In the genomic region with DNA sequence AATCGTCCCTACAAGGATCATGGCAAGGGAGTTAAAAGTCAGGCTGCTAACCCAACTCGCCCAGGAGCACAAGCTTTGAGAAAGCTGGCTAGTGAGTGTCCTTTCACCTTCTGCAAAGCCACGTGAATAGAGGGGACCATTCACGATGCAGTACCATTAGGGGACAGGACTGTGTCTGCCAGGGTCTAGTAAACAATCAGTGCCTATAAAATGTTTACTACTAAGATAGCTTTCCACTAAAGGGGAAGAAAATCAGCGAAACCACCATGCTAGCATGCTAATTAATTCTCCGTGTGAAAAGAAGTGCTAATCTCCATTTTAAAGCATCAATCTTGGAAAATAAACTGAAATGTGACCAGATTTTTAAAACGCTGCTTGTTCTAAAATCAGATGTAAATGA, we compare ENCODE assay signal across 19 mouse cellular contexts. TPM values are rescaled to one million over a fixed set of nuclear protein-coding genes. Genes with fewer than 3 reads are reported as not detected.
DNase-seq lines count a peak whose midpoint lies in the region; ATAC-seq and TF ChIP-seq lines count a peak whose summit lies in the region.
"Had no signal": no experiment of that assay in that cellular context is flagged by ENCODE, and none has a peak within 500 bp of the region (broad histone marks: within the 10 kb centered on the region; RNA-seq: fewer than 3 reads in every experiment).

No protein-coding gene starts in this region.

- TF ChIP-seq CTCF in left cerebral cortex, adult 2 months (IDR thresholded peaks at IDR 0.05): no peak

- intact Hi-C loops in left cerebral cortex, adult 2 months (cut with DNase I): no loop called here

- no peaks in the 10 kb centered on the region for H3K27me3 ChIP-seq in forebrain, embryonic 12.5 days
- no peaks in the 10 kb centered on the region for H3K27me3 ChIP-seq in forebrain, embryonic 11.5 days (ENCODE audit: control insufficient read depth, insufficient read depth, low read length)
- no peaks in the 10 kb centered on the region for H3K27me3 ChIP-seq in forebrain, embryonic 14.5 days (replicated peaks; ENCODE audit: control insufficient read depth, insufficient read depth, low read length)
- no peaks in the 10 kb centered on the region for H3K27me3 ChIP-seq in midbrain, embryonic 13.5 days
- H3K27me3 ChIP-seq in intestine, embryonic 16.5 days (replicated peaks; ENCODE audit: control insufficient read depth, insufficient read depth, low read length): no peaks in the 10 kb centered on the region

- no peaks in the 10 kb centered on the region for H3K9me3 ChIP-seq in forebrain, embryonic 12.5 days
- no peaks in the 10 kb centered on the region for H3K9me3 ChIP-seq in forebrain, embryonic 11.5 days (ENCODE audit: control insufficient read depth, low read length)
- no peaks in the 10 kb centered on the region for H3K9me3 ChIP-seq in forebrain, embryonic 14.5 days (replicated peaks; ENCODE audit: control insufficient read depth, low read length)
- H3K9me3 ChIP-seq in midbrain, embryonic 13.5 days: no peaks in the 10 kb centered on the region
- no peaks in the 10 kb centered on the region for H3K9me3 ChIP-seq in intestine, embryonic 16.5 days (ENCODE audit: control insufficient read depth, low read length)

- ATAC-seq in forebrain, embryonic 12.5 days (ENCODE audit: low FRiP score): peak; percentile 79; the same call in 1 of the 2 replicates
- ATAC-seq in forebrain, embryonic 11.5 days (replicated peaks; ENCODE audit: low FRiP score): no peak
- peak; percentile 83 for ATAC-seq in forebrain, embryonic 14.5 days
- peak; percentile 75 for ATAC-seq in midbrain, embryonic 13.5 days
- no peak for ATAC-seq in intestine, embryonic 16.5 days
- ATAC-seq: activated CD4-positive, CD25-positive, alpha-beta regulatory T cell, adult 4 months had no signal

- DNase-seq in forebrain, embryonic 11.5 days (ENCODE audit: low spot score): no peak
- no peak for DNase-seq in left cerebral cortex, adult 2 months (ENCODE audit: extremely low spot score in 1 of 2, low spot score in 2 of 2)
- no peak for DNase-seq in left cerebral cortex, adult 18-20 months (ENCODE audit: low spot score in 2 of 2)
- peak; percentile 70 for DNase-seq in forebrain, embryonic 14.5 days (ENCODE audit: low spot score)
- no peak for DNase-seq in urinary bladder, adult 2 months (ENCODE audit: low spot score)
- DNase-seq: adrenal gland, adult 8-10 months; cerebellum, adult 8-10 months; gastrocnemius, postnatal 14 days; heart, adult 11 months; kidney, adult 18-20 months; lung, postnatal 4 days; right cerebral cortex, postnatal 14 days; spleen, adult 18-20 months had no signal

- no peak overlapping the region for H3K4me3 ChIP-seq in forebrain, embryonic 12.5 days (replicated peaks)
- H3K4me3 ChIP-seq in forebrain, embryonic 11.5 days (ENCODE audit: low read depth, low read length): no peak overlapping the region
- H3K4me3 ChIP-seq in left cerebral cortex, adult 2 months: no peak overlapping the region
- H3K4me3 ChIP-seq in forebrain, embryonic 14.5 days (ENCODE audit: low read depth, low read length): no peak overlapping the region
- H3K4me3 ChIP-seq in midbrain, embryonic 13.5 days (replicated peaks): no peak overlapping the region
- H3K4me3 ChIP-seq in intestine, embryonic 16.5 days (ENCODE audit: low read length): no peak overlapping the region
- H3K4me3 ChIP-seq: myocyte had no signal

- no peak overlapping the region for H3K9ac ChIP-seq in forebrain, embryonic 12.5 days
- no peak overlapping the region for H3K9ac ChIP-seq in forebrain, embryonic 11.5 days (ENCODE audit: low read length)
- H3K9ac ChIP-seq in forebrain, embryonic 14.5 days (ENCODE audit: low read length): no peak overlapping the region
- no peak overlapping the region for H3K9ac ChIP-seq in midbrain, embryonic 13.5 days (replicated peaks)
- no peak overlapping the region for H3K9ac ChIP-seq in intestine, embryonic 16.5 days (ENCODE audit: low read depth, low read length)

- H3K4me1 ChIP-seq in forebrain, embryonic 12.5 days: peaks cover 9% of the 10 kb centered on the region
- H3K4me1 ChIP-seq in forebrain, embryonic 11.5 days (replicated peaks; ENCODE audit: control insufficient read depth, insufficient read depth, low read length): no peaks in the 10 kb centered on the region
- peaks cover 6% of the 10 kb centered on the region for H3K4me1 ChIP-seq in forebrain, embryonic 14.5 days (ENCODE audit: control insufficient read depth, insufficient read depth, low read length)
- H3K4me1 ChIP-seq in midbrain, embryonic 13.5 days (replicated peaks): peaks cover 10% of the 10 kb centered on the region
- no peaks in the 10 kb centered on the region for H3K4me1 ChIP-seq in intestine, embryonic 16.5 days (ENCODE audit: control insufficient read depth, insufficient read depth, low read length)

- H3K36me3 ChIP-seq in forebrain, embryonic 12.5 days (replicated peaks): no peaks in the 10 kb centered on the region
- no peaks in the 10 kb centered on the region for H3K36me3 ChIP-seq in forebrain, embryonic 11.5 days (ENCODE audit: control insufficient read depth, insufficient read depth, low read length)
- no peaks in the 10 kb centered on the region for H3K36me3 ChIP-seq in forebrain, embryonic 14.5 days (ENCODE audit: control insufficient read depth, insufficient read depth, low read length)
- H3K36me3 ChIP-seq in midbrain, embryonic 13.5 days: no peaks in the 10 kb centered on the region
- no peaks in the 10 kb centered on the region for H3K36me3 ChIP-seq in intestine, embryonic 16.5 days (ENCODE audit: control insufficient read depth, insufficient read depth, low read length)

- 0 out of 2 replicates have a peak overlapping the region, but pooled peaks have one; percentile 25 for H3K27ac ChIP-seq in forebrain, embryonic 12.5 days
- H3K27ac ChIP-seq in forebrain, embryonic 11.5 days (ENCODE audit: low read depth, low read length): no peak overlapping the region
- H3K27ac ChIP-seq in left cerebral cortex, adult 2 months: peak overlapping the region; percentile 15; the same call in 1 of the 2 replicates
- H3K27ac ChIP-seq in forebrain, embryonic 14.5 days (ENCODE audit: low read depth, low read length): peak overlapping the region; percentile 60; the same call in 1 of the 2 replicates
- peak overlapping the region; percentile 35; the same call in 1 of the 2 replicates for H3K27ac ChIP-seq in midbrain, embryonic 13.5 days
- H3K27ac ChIP-seq in intestine, embryonic 16.5 days (ENCODE audit: low read length): no peak overlapping the region

- H3K4me2 ChIP-seq in forebrain, embryonic 12.5 days: no peak overlapping the region
- no peak overlapping the region for H3K4me2 ChIP-seq in forebrain, embryonic 11.5 days (ENCODE audit: low read depth, low read length, severe bottlenecking)
- peak overlapping the region; percentile 12; the same call in 1 of the 2 replicates for H3K4me2 ChIP-seq in forebrain, embryonic 14.5 days (ENCODE audit: low read length)
- no peak overlapping the region for H3K4me2 ChIP-seq in midbrain, embryonic 13.5 days (replicated peaks)
- no peak overlapping the region for H3K4me2 ChIP-seq in intestine, embryonic 16.5 days (ENCODE audit: low read depth, low read length)
- H3K4me2 ChIP-seq: heart, embryonic 11.5 days had no signal

- WGBS in forebrain, embryonic 12.5 days: 32% methylated on average over 7 of the region's 7 CpGs
- 50% methylated on average over 7 of the region's 7 CpGs for WGBS in forebrain, embryonic 11.5 days
- WGBS in forebrain, embryonic 14.5 days: 20% methylated on average over 7 of the region's 7 CpGs
- WGBS in midbrain, embryonic 13.5 days: 38% methylated on average over 7 of the region's 7 CpGs
- WGBS in intestine, embryonic 16.5 days: 54% methylated on average over 7 of the region's 7 CpGs

RNA-seq across cellular contexts. Expression of gene Rps23, which starts 50.7 kb away (rescaled TPM):
- polyA plus RNA-seq in forebrain, embryonic 12.5 days (2016; fragmentation: Nextera tagmentation; extraction: Ambion mirVana): 198 and 203 TPM in 2 replicates
- 184 and 225 TPM in 2 replicates for polyA plus RNA-seq in forebrain, embryonic 11.5 days (2014; fragmentation: Nextera tagmentation; extraction: Ambion mirVana)
- 100 to 1,000 TPM; 183 to 195 TPM for total RNA-seq in left cerebral cortex, adult 2 months (2021)
- total RNA-seq in left cerebral cortex, adult 18-20 months (2021): 100 to 1,000 TPM; 230 to 249 TPM
- polyA plus RNA-seq in forebrain, embryonic 14.5 days (2014; fragmentation: Nextera tagmentation; extraction: Ambion mirVana): 146 and 210 TPM in 2 replicates
- polyA plus RNA-seq in midbrain, embryonic 13.5 days (2015; fragmentation: Nextera tagmentation; extraction: Ambion mirVana): 139 and 147 TPM in 2 replicates
- polyA plus RNA-seq in intestine, embryonic 16.5 days (2015; fragmentation: Nextera tagmentation; extraction: Ambion mirVana): 163 and 165 TPM in 2 replicates
- 1,364 and 1,528 TPM in 2 replicates for polyA plus RNA-seq in urinary bladder, adult 2 months (2012; rRNA removed)

Comparison
In these comparisons a context has a peak if more than half of its experiments do, and no peak if none do; other contexts are left out.
1. ATAC-seq: peak in forebrain, embryonic 12.5 days (single experiment), forebrain, embryonic 14.5 days (single experiment) and midbrain, embryonic 13.5 days (single experiment); none in forebrain, embryonic 11.5 days (single experiment) and intestine, embryonic 16.5 days (single experiment).
2. H3K27ac ChIP-seq: peak in forebrain, embryonic 12.5 days (single experiment), left cerebral cortex, adult 2 months (single experiment), forebrain, embryonic 14.5 days (single experiment) and midbrain, embryonic 13.5 days (single experiment); none in forebrain, embryonic 11.5 days (single experiment) and intestine, embryonic 16.5 days (single experiment).